Mouse (Mus musculus) kidney, embryonic 16.5 days (tissue): ENCODE measurements around the gene Casc1. TPM values are rescaled to one million over a fixed set of nuclear protein-coding genes. Genes with fewer than 3 reads are reported as not detected.

ENCODE experiments used
- ATAC-seq: fragments of 200-750 bp; cut with Nextera tagmentation; 2 replicates; pipeline ENCODE4 v1.8.0; 2017; ENCODE audit warnings: moderate TSS enrichment; ENCODE audit not compliant: low FRiP score, low TSS enrichment
- H3K27ac ChIP-seq: fragments of 300-500 bp; sonication (generic); 2 replicates; pipeline ENCODE4 v1.5.1; 2014; ENCODE audit warnings: low read length
- H3K27me3 ChIP-seq: fragments of 300-500 bp; sonication (generic); 2 replicates; pipeline ENCODE4 v1.6.1; 2014; ENCODE audit warnings: low read length, control low read depth, mixed read lengths; ENCODE audit not compliant: insufficient read depth
- H3K36me3 ChIP-seq: fragments of 300-500 bp; sonication (generic); 2 replicates; pipeline ENCODE4 v1.6.1; 2014; ENCODE audit warnings: low read length, control low read depth, mixed read lengths; ENCODE audit not compliant: insufficient read depth
- H3K4me1 ChIP-seq: fragments of 300-500 bp; sonication (generic); 2 replicates; pipeline ENCODE4 v1.6.1; 2014; ENCODE audit warnings: low read length, control low read depth, mixed read lengths; ENCODE audit not compliant: insufficient read depth
- H3K4me2 ChIP-seq: fragments of 300-500 bp; sonication (generic); replicated peaks from 2 replicates; pipeline ENCODE4 v1.6.1; 2014; ENCODE audit warnings: low read depth, low read length
- H3K4me3 ChIP-seq: fragments of 300-500 bp; sonication (generic); 2 replicates; pipeline ENCODE4 v1.5.1; 2014; ENCODE audit warnings: mild to moderate bottlenecking, low read length
- H3K9ac ChIP-seq: fragments of 300-500 bp; sonication (generic); replicated peaks from 2 replicates; pipeline ENCODE4 v1.6.1; 2014; ENCODE audit warnings: low read length
- H3K9me3 ChIP-seq: fragments of 300-500 bp; sonication (generic); 2 replicates; pipeline ENCODE4 v1.6.1; 2016; ENCODE audit warnings: low read length, control low read depth
- WGBS: fragments of 180-500 bp; shearing (Covaris S2); extraction: QIAGEN DNeasy Blood & Tissue Kit; methylation state at CpG from one replicate; pipeline ENCODE4 v1.1.7; 2014; 5-methylcytosine and 5-hydroxymethylcytosine counted together
- polyA plus RNA-seq: library from polyadenylated mRNA; unstranded; fragments of >200 nt; fragmentation: Nextera tagmentation; extraction: Ambion mirVana; gene quantifications from 2 replicates; pipeline ENCODE4 v1.2.1, GENCODE M21; 2015

Casc1 gene
- polyA plus RNA-seq = 0.71 and 0.76 TPM in 2 replicates

DNA sequence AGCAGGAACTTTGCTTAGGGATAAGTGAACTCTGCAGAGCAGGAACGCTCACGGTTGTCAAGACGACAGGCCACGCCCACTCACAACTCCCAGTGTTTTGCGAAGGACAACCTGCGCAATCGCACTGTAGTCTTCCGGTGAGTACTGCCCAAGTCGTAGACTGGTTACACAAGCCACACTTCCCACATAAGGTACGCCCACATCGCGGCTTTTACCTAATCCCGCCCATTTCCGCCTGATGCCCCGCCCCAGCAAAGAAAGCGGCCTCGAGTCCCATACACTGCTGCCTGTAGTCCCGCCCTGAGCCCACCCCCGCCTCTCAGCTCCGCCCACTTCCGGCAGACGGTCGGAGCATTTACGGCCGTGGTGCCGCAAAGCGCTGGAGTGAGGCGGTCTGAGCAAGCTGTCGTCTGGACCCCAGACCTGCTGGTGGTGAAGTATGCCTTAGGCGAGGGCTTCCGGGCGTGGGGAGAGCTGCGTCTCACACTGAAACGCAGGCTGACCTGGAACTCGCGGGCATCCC lies at the start of gene Casc1, which contains the start of gene Etfrf1:
Gene Casc1, minus strand, starts transcription at position 190 of the 523 bp plus-strand sequence.
Gene Etfrf1, plus strand, starts transcription at position 319 of the 523 bp plus-strand sequence.
- peak within 1 kb of the TSS; percentile 87 for H3K9ac ChIP-seq
- ATAC-seq = peak; percentile 100
- H3K4me2 ChIP-seq = peak within 1 kb of the TSS; percentile 61
- no peaks in the 10 kb centered on the region for H3K27me3 ChIP-seq
- H3K9me3 ChIP-seq = no peaks in the 10 kb centered on the region
- H3K36me3 ChIP-seq = no peaks in the 10 kb centered on the region
- H3K4me3 ChIP-seq = peak within 1 kb of the TSS; percentile 72
- H3K4me1 ChIP-seq = peaks cover 16% of the 10 kb centered on the region
- under 1% methylated on average over 36 of the region's 36 CpGs for WGBS
- H3K27ac ChIP-seq = peak within 1 kb of the TSS; percentile 98

DNA sequence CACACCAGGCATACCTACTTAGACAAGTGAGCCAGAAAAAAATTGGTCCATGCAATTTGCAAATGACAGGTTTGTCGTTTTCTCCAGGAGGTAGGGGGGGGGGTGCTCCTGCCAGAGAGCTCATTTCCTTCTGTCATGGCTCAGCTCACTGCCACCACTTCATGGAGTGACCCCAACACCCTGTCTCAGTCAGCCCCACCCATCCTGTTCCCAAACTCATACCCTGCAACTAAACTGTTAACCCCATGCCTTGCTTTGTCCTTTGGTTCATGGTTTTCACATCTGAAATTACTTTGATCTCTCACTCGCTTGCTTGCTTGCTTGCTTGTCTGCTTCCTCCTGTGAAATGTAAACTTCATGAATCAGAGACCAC lies 45.9 kb upstream of the Casc1 start:
- no peaks in the 10 kb centered on the region for H3K27me3 ChIP-seq
- WGBS = 19% methylated on average over 2 of the region's 2 CpGs
- H3K27ac ChIP-seq = no peak overlapping the region
- H3K36me3 ChIP-seq = no peaks in the 10 kb centered on the region
- H3K4me3 ChIP-seq = no peak overlapping the region
- H3K9me3 ChIP-seq = no peaks in the 10 kb centered on the region
- 0 out of 2 replicates have a peak, but pooled peaks cover 5% of the 10 kb centered on the region for H3K4me1 ChIP-seq
- no peak for ATAC-seq
- H3K4me2 ChIP-seq = no peak overlapping the region
- H3K9ac ChIP-seq = no peak overlapping the region

DNA sequence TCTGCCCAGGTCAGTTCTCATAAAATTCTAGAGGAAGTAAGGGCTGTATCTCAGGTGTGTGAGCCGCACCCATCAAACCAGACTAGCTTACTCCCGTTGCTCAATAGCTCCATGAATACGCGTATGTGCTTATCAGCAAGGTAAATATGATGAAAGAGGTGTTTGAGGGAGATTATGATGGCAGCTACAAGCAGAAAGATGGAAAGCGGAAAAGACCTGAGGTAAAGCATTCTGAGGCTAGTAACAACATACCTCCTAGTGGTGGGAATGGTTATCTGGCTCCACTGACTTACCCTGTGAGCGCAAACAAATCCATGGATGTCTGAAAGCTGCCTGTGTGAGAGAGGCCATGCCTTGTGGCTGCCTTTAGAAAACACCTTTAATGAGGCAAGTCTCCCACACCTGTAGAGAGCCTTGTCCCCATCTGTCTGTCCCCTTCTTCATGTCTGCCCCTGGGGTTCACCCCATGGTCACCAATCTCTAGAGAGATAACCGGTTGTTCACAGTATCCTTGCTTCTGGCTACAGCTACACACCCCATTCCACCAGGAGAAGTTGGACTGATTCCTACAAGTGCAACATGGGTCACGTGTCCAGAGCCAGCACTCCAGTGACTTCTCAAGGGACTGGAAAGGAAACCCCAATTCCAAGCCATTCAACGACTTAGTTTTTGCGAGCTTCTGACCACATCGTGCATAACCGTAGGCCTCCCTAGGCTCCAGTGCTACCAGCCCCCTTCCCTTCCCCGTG lies 45.3 kb upstream of the Casc1 start:
- H3K27ac ChIP-seq = no peak overlapping the region
- H3K4me2 ChIP-seq = no peak overlapping the region
- WGBS = 66% methylated on average over 13 of the region's 13 CpGs
- H3K27me3 ChIP-seq = no peaks in the 10 kb centered on the region
- H3K4me1 ChIP-seq = 0 out of 2 replicates have a peak, but pooled peaks cover 6% of the 10 kb centered on the region
- no peaks in the 10 kb centered on the region for H3K9me3 ChIP-seq
- no peak overlapping the region for H3K9ac ChIP-seq
- no peak overlapping the region for H3K4me3 ChIP-seq
- 0 out of 2 replicates have a peak, but pooled peaks have one; percentile 20 for ATAC-seq
- no peaks in the 10 kb centered on the region for H3K36me3 ChIP-seq

DNA sequence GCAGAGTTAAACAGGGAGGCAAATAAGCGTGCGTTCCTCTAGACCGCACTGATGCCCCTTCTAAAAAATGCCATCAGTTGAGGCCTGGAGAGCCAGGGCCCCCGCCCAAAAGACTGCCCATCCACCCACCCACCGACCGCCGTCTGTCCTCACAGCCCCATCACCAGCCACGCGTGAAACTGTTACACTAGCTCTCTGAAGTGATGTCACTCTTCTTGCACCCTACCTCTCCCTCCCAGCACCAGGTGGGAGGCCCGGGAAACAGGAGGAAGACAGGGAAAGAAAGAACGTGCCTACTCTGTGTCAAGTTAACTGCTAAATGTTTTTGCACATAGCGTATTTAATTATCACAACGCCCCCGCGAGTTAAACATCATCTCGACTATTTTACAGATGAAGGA lies 40.0 kb upstream of the Casc1 start:
- WGBS = 7% methylated on average over 16 of the region's 16 CpGs
- Histone ChIP-seq H3K4me3 (peak overlapping the region; percentile 95), H3K4me1 (peaks cover 20% of the 10 kb centered on the region; the same call in 1 of the 2 replicates), H3K27me3 (no peaks in the 10 kb centered on the region), H3K9me3 (no peaks in the 10 kb centered on the region), H3K9ac (peak overlapping the region; percentile 96), H3K4me2 (peak overlapping the region; percentile 84), H3K36me3 (peaks cover 4% of the 10 kb centered on the region), H3K27ac (peak overlapping the region; percentile 80)
- ATAC-seq = no peak

DNA sequence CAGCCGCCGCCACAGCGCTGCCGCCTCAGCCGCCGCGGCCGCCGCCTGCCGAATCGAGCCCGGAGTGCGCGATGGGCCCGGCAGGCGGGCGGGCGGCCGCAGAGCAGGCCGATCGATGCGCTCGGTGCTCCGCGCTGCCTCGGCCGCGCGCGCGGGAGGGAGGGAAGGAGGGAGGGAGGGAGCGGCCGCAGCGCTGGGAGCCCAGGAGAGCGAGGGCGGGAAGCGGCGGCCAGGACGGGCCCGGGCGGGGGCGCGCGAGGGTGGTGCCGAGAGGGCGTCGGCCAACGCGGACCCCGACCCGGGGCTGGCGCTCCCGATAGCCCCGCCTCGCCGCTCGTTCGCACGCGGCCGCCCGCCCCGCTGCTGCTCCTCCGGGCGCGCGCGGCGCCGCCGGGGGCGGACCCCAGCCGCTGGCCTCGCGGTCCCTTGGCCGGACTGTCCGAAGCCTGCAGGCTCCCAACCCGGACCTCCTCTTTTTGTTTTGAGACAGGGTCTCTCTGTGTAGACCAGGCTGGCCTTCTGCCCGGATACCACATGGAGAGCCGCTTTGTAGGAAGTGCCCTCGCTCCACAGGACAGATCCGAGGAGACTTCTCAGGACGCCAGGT lies 39.5 kb upstream of the Casc1 start, which contains the start of gene Kras:
Gene Kras, minus strand, starts transcription at position 55 of the 607 bp plus-strand sequence.
- under 1% methylated on average over 26 of the region's 83 CpGs for WGBS
- Histone ChIP-seq H3K4me3 (peak within 1 kb of the TSS; percentile 95), H3K27ac (peak within 1 kb of the TSS; percentile 84), H3K36me3 (peaks cover 8% of the 10 kb centered on the region), H3K4me2 (peak within 1 kb of the TSS; percentile 84), H3K4me1 (peaks cover 20% of the 10 kb centered on the region; the same call in 1 of the 2 replicates), H3K27me3 (no peaks in the 10 kb centered on the region), H3K9me3 (no peaks in the 10 kb centered on the region), H3K9ac (peak within 1 kb of the TSS; percentile 96)
- ATAC-seq = peak; percentile 97

DNA sequence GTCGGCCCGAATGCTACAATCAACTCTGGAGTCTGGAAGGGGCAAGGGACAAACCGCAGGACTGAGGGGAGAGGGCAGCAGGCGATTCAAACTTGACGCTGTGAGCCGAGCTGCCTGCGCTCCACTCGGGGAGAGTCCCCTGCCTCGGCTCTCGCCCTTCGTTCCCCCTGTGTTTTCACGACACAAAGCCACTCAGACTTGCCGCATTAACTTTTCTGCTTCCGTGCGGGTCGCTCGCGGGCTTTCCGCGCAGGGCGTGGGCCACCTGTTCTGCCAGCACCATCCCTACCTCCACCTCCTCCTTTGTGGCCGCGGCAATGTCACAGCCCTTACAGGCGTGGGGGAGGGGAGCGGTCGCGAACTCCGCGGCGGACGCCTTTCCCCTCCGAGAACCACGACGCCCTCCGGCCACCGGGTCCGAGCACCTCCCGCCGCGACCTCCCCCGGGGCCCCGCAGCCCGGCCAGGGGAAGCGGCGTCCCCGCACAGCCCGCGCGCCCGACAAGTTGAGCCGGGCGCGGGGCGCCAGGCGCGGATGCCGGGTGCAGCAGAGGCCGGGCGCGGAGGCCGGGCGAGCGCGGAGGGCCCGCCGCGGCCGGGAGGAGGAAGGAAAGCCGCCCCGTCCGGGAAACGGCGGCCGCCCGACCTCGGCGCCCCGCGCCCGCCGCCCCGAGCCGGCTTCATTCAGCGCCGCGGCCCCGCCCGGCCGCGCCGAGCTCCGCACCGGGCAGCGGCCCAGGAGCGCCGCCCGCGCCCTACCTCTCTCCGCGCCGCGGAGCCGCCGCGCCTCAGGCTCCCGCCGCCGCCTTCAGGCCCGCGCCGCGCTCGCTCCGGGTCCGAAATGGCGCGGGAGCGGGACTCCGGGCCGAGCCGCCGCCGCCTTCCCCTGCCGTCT lies 38.7 kb upstream of the Casc1 start:
- Histone ChIP-seq H3K27me3 (no peaks in the 10 kb centered on the region), H3K27ac (peak overlapping the region; percentile 84), H3K36me3 (peaks cover 12% of the 10 kb centered on the region), H3K9ac (peak overlapping the region; percentile 96), H3K4me2 (peak overlapping the region; percentile 62), H3K4me1 (peaks cover 20% of the 10 kb centered on the region; the same call in 1 of the 2 replicates), H3K4me3 (peak overlapping the region; percentile 95), H3K9me3 (no peaks in the 10 kb centered on the region)
- peak; percentile 47 for ATAC-seq
- WGBS = 0% methylated on average over 58 of the region's 124 CpGs

DNA sequence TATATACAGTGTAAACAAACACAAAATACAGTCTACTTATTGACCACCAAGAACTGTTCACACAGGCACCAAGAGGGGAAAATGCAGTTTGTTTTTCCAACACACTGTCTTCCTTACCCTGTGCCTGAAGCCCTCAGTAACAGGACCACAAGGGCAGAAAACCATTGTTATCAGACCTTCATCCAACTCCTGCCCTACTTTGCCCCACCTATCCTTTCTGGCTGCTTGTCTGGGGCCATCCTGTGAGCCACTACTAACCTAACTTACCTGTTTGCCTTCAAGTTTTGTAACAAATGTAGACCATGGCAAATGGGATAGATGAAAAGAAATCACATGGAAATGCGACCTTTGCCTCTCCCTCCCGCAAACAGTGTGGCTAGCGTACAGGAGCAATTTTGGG lies 37.1 kb upstream of the Casc1 start:
- Histone ChIP-seq H3K27me3 (no peaks in the 10 kb centered on the region), H3K4me1 (peaks cover 20% of the 10 kb centered on the region; the same call in 1 of the 2 replicates), H3K36me3 (peaks cover 12% of the 10 kb centered on the region), H3K9me3 (no peaks in the 10 kb centered on the region), H3K9ac (0 out of 2 replicates have a peak overlapping the region, but pooled peaks have one; percentile 6), H3K4me2 (peak overlapping the region; percentile 2; the same call in 1 of the 2 replicates), H3K4me3 (no peak overlapping the region), H3K27ac (no peak overlapping the region)
- no peak for ATAC-seq
- 73% methylated on average over 3 of the region's 3 CpGs for WGBS

DNA sequence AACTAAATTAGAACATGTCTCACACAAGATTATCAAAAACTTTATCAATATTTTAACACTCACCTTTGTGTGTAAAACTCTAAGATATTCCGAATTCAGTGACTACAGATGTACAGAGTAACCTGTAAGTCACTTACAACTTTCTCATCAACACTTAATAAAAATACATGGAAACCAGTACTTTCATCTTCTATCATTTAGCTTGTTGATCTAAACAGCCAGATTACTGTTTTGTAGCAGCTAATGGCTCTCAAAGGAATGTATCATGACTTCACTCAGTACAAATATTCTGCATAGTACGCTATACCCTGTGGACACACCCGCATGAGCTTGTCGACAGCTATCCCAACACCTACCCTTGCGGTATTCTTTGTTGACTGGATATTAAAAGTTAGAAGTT lies 36.0 kb upstream of the Casc1 start:
- Histone ChIP-seq H3K4me1 (peaks cover 20% of the 10 kb centered on the region; the same call in 1 of the 2 replicates), H3K27ac (no peak overlapping the region), H3K4me2 (no peak overlapping the region), H3K9me3 (no peaks in the 10 kb centered on the region), H3K9ac (no peak overlapping the region), H3K27me3 (no peaks in the 10 kb centered on the region), H3K4me3 (no peak overlapping the region), H3K36me3 (peaks cover 12% of the 10 kb centered on the region)
- ATAC-seq = no peak
- 90% methylated on average over 5 of the region's 5 CpGs for WGBS

DNA sequence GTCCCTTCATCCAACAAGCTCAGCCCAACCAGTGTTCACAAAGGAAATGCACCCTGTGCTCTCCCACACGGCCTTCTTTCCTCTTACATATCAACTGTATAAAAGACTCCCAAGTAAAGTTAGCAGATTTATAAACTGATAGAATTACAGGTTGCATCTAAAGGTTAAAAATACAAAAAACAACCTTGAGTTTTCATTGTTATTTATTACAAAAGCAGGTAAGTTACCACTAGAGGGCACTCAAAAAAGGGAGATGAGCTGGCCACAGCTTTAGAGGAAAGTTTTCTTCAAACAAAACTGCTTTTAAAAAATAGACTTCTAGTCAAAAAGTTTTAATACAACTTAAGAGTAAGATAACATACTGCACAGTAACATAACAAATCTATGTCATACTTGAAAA lies 31.7 kb upstream of the Casc1 start:
- 20% methylated on average over 1 of the region's 1 CpGs for WGBS
- 0 out of 2 replicates have a peak, but pooled peaks cover 3% of the 10 kb centered on the region for H3K4me1 ChIP-seq
- H3K9me3 ChIP-seq = no peaks in the 10 kb centered on the region
- no peak overlapping the region for H3K27ac ChIP-seq
- H3K27me3 ChIP-seq = no peaks in the 10 kb centered on the region
- H3K36me3 ChIP-seq = peaks cover 12% of the 10 kb centered on the region
- no peak overlapping the region for H3K4me3 ChIP-seq
- no peak overlapping the region for H3K4me2 ChIP-seq
- no peak for ATAC-seq
- no peak overlapping the region for H3K9ac ChIP-seq
